Mouse (Mus musculus): ENCODE results near the gene Ddit4. TPM values are rescaled to one million over a fixed set of nuclear protein-coding genes. Genes with fewer than 3 reads are reported as not detected.

The Ddit4 gene
- total RNA-seq, 2 experiments from 2014 or later = 46.9 to 71.1 TPM

GRCm38 (mm10) chr10:59920810-59921681 is 30.6 kb downstream of the Ddit4 start:
- TF ChIP-seq CTCF (IDR thresholded peaks at IDR 0.05) = peak; percentile 30
- DNase-seq (ENCODE audit: extremely low spot score in 1 of 2, low spot score in 2 of 2) = peak; percentile 45 to 55
- Histone ChIP-seq H3K27ac (peak overlapping the region; percentile 74), H3K4me3 (peak overlapping the region; percentile 43)
- intact Hi-C loops (cut with DNase I) = no loop called here

DNA sequence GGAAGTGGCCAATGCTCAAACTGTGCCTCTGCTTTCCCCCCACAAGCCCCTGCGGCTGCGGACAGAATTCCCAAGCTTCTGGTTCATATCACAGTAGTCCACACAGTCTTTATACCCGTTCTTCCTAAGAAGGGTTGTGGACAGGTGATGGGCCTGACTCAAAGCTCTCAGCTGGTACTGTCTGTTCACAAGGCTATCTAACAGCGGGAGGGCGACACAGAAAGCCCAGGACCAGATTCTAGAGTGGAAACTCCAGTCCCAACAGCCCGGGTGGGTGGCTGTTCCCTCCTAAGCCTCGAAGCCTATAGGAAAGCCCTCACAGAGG is 31.2 kb downstream of the Ddit4 start:
- intact Hi-C loops (cut with DNase I) = no loop called here
- H3K4me3 ChIP-seq = peak overlapping the region; percentile 43
- TF ChIP-seq CTCF (IDR thresholded peaks at IDR 0.05) = no peak
- H3K27ac ChIP-seq = peak overlapping the region; percentile 74
- no peak for DNase-seq (ENCODE audit: extremely low spot score in 1 of 2, low spot score in 2 of 2)

DNA sequence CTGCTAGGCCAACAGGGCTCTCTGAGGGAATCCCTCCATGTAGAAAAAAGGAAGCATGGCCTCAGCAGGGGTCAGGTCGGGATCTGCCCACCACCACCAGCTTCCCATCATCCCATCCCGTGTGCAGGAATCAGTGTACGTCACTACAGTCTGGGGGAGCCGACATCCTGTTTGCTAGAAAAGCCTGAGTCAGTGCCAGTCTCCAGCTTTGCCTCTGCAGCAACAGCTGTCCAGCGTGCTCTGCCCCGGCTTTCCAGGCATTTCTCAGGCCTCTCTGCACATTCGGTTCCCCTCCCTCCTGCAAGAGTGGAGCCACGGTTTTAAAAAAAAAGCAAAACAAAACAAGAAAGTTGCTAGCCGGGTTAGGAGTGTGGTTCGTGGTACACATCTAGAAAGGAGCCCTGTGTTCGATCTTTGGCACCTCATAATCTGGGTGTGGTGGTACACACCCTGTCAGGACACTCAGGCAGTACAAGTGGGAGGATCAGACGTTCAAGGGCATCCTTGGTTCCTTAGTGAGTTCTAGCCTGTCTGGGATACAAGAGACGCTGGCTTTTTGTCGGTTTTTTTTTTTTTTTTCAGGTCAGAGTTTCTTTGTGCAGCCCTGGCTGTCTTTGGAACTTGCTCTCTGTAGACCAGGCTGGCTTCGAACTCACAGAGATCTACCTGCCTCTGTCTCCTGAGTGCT is 32.0 kb downstream of the Ddit4 start:
- Histone ChIP-seq H3K4me3 (no peak overlapping the region), H3K27ac (no peak overlapping the region; the same call in 1 of the 2 replicates)
- intact Hi-C loops (cut with DNase I) = no loop called here
- no peak for DNase-seq (ENCODE audit: extremely low spot score in 1 of 2, low spot score in 2 of 2)
- TF ChIP-seq CTCF (IDR thresholded peaks at IDR 0.05) = no peak

- Histone ChIP-seq H3K27ac (no peak overlapping the region), H3K4me3 (no peak overlapping the region)
- no peak for TF ChIP-seq CTCF (IDR thresholded peaks at IDR 0.05)
- intact Hi-C loops (cut with DNase I) = no loop called here
- no peak for DNase-seq (ENCODE audit: extremely low spot score in 1 of 2, low spot score in 2 of 2)
Measured at GRCm38 (mm10) chr10:59918111-59918510, 33.5 kb downstream of the Ddit4 start.

- TF ChIP-seq CTCF (IDR thresholded peaks at IDR 0.05) = no peak
- Histone ChIP-seq H3K27ac (no peak overlapping the region), H3K4me3 (no peak overlapping the region)
- intact Hi-C loops (cut with DNase I) = no loop called here
- no peak for DNase-seq (ENCODE audit: extremely low spot score in 1 of 2, low spot score in 2 of 2)
Measured at GRCm38 (mm10) chr10:59916649-59917048, 35.0 kb downstream of the Ddit4 start.

- TF ChIP-seq CTCF (IDR thresholded peaks at IDR 0.05) = no peak
- Histone ChIP-seq H3K4me3 (no peak overlapping the region), H3K27ac (no peak overlapping the region)
- no peak for DNase-seq (ENCODE audit: extremely low spot score in 1 of 2, low spot score in 2 of 2)
- intact Hi-C loops (cut with DNase I) = no loop called here
Measured at GRCm38 (mm10) chr10:59916159-59916558, 35.5 kb downstream of the Ddit4 start.

DNA sequence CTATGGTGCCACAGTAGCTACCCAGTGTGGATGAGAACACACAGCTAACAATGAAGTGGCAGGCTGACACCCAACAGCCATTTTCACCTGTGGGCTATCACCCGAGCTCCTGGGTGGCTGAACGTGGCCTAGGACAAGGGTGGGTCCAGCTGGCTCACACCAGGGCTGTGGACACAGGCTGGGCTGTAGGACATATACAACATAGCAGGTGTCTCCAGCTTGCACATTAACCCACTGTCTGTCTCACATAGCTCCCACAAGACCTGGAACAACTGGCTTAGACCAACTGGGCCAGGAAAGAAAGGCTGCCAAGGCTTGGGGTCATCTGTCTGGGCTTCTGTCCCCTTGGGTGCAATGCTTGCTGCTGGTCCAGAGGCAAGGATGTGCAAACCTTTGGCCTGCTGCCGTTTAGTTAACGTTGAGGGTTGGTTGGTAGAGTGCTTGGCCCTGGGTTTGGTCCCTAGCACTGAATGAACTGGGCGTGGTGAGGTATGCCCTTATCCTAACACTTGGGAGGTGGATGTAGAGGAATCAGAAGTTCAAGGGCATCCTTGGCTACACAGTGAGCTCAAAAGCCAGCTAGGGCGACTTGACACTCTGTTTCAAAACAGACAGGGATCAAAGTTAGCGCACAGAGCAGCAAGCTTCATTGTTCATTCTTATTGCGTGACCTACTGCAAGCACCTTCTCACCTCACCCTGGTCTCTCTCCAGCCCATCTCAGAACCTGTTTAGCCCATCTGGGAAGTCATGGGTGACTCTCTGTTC is 36.3 kb downstream of the Ddit4 start:
- Histone ChIP-seq H3K4me3 (no peak overlapping the region), H3K27ac (no peak overlapping the region)
- no peak for TF ChIP-seq CTCF (IDR thresholded peaks at IDR 0.05)
- intact Hi-C loops (cut with DNase I) = no loop called here
- DNase-seq (ENCODE audit: extremely low spot score in 1 of 2, low spot score in 2 of 2) = no peak

DNA sequence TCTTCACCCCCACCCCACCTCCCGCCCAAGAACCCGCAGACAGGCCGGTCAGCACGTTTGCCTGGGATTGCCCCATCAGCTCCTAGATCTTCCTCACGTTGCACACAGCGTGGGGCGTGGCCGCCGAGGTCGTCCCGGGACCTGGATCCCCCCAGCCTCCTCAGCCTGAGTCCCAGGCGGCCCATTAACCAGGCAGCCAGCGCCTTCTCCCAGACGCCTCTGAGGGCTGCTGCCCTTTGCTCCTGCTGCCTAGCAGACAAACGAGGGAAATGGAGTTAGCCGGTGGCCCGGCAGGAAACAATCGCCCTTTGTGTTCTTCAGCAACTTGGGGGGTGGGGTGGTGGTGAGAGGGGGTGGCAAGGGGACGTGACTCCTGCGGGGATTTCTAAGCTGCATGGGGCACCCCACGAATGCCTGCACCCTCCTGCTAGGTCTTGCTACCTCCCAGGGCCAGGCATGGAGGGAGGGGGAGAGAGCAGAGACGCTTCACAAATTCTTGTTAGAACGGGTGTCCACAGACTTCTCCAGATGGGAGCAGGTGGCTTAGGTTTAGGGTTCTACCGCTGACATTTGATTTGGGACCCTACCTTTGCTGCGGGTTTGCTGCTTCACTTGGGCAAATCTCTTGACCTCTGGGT is 40.0 kb downstream of the Ddit4 start:
- no peak for DNase-seq (ENCODE audit: extremely low spot score in 1 of 2, low spot score in 2 of 2)
- no peak for TF ChIP-seq CTCF (IDR thresholded peaks at IDR 0.05)
- intact Hi-C loops (cut with DNase I) = no loop called here
- no peak overlapping the region for H3K4me3 ChIP-seq
- H3K27ac ChIP-seq = no peak overlapping the region

- DNase-seq (ENCODE audit: extremely low spot score in 1 of 2, low spot score in 2 of 2) = no peak
- Histone ChIP-seq H3K4me3 (no peak overlapping the region), H3K27ac (no peak overlapping the region)
- no peak for TF ChIP-seq CTCF (IDR thresholded peaks at IDR 0.05)
- intact Hi-C loops (cut with DNase I) = no loop called here
Measured at GRCm38 (mm10) chr10:59911091-59911490, 40.5 kb downstream of the Ddit4 start.

DNA sequence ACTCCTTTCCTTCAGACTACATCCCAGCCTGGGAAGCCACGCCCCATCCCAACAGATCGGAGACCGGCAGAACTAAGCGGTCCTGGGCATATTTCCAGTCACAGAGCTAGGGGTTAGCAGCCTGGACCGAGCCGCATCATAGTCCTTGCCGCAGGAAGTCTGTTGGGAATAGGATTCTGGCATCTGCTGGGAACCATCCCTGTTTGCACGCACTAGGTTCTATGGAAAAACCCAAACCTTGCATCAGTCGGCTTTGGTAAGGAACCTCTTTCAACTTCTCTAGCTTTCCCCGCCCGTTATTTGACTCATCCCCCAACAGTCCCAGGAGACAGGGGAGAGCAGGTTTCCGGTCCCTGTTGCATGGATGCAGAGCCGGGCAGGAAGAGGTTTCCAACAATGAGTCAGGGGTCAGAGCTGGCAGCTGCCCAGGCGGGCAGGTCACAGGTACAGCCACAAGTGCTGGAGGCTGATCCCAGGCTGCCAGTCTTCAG is 42.2 kb downstream of the Ddit4 start:
- Histone ChIP-seq H3K27ac (no peak overlapping the region), H3K4me3 (no peak overlapping the region)
- DNase-seq (ENCODE audit: extremely low spot score in 1 of 2, low spot score in 2 of 2) = no peak
- intact Hi-C loops (cut with DNase I) = no loop called here
- no peak for TF ChIP-seq CTCF (IDR thresholded peaks at IDR 0.05)

- no peak for TF ChIP-seq CTCF (IDR thresholded peaks at IDR 0.05)
- intact Hi-C loops (cut with DNase I) = no loop called here
- Histone ChIP-seq H3K4me3 (no peak overlapping the region), H3K27ac (no peak overlapping the region)
- no peak for DNase-seq (ENCODE audit: extremely low spot score in 1 of 2, low spot score in 2 of 2)
Measured at GRCm38 (mm10) chr10:59908776-59909315, 42.8 kb downstream of the Ddit4 start.
